Mouse (Mus musculus): ENCODE results near the gene Vim. TPM values are rescaled to one million over a fixed set of nuclear protein-coding genes. Genes with fewer than 3 reads are reported as not detected.

Gene Vim
- polyA plus RNA-seq, 1 experiment, result 227 TPM

DNA sequence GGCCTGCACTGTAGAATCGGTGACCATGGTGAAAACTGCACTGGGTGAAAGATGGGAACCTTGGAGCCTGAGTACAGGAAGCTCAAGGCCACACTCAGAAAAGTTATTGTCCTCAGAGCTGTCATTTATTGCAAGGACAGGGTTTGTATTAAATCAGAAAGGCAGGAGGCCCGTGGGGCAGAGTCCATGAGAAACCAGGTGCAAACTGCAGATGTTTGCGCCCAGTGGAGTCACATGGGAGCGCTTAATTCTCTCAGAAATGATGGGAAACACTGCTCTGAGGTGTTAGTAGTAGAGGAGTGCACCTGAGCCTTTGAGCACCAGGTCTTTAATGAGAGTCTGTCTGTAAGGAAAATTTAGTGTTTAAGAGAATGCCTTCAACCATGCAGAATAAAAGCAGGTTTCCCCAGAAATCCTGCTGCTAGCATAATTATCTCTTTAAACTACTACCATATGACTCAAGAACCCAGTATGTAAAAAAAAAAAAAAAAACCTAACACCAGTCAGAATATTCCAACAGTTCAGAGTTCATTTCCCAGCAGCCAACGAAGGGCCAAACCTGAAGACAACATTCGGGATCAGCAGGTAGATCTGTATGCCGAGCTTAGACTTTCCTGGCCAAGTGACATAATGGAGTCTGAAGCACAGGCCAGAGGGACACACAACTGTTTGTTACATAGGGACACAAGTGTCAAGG is 56.6 kb downstream of the Vim start:
- H3K4me1 ChIP-seq (ENCODE audit: control insufficient read depth, insufficient read depth, low read length), result no peaks in the 10 kb centered on the region
- no peak overlapping the region for H3K4me3 ChIP-seq (replicated peaks; ENCODE audit: insufficient read depth, low read depth, low read length)
- DNase-seq, result no peak
- TF ChIP-seq POLR2A (IDR thresholded peaks at IDR 0.05; ENCODE audit: borderline replicate concordance, insufficient read depth, low read length), result no peak
- no peak overlapping the region for H3K27ac ChIP-seq (ENCODE audit: insufficient read depth, low read length)
- no peaks in the 10 kb centered on the region for H3K27me3 ChIP-seq (ENCODE audit: control insufficient read depth, insufficient read depth, low read length)
- WGBS, result 82% methylated on average over 7 of the region's 7 CpGs

Other genes with a start within 250 kb of the Vim start
- 0.23 and 0.24 TPM in 2 replicates for gene Cubn, start 82.1 kb upstream of the Vim start, polyA plus RNA-seq (2012; rRNA removed)
- gene Trdmt1, start 29.3 kb upstream of the Vim start, polyA plus RNA-seq (2012; rRNA removed), result 5.2 and 6.6 TPM in 2 replicates
- 0.93 and 1.0 TPM in 2 replicates for gene St8sia6, start 220.1 kb downstream of the Vim start, polyA plus RNA-seq (2012; rRNA removed)